Mouse (Mus musculus) midbrain, embryonic 13.5 days (tissue): ENCODE results near the gene Nck2. TPM values are rescaled to one million over a fixed set of nuclear protein-coding genes. Genes with fewer than 3 reads are reported as not detected.

Experiments
- ATAC-seq: fragments of 200-750 bp; cut with Nextera tagmentation; 2 replicates; pipeline ENCODE4 v1.8.0; 2017; ENCODE audit warnings: mild to moderate bottlenecking, moderate TSS enrichment, moderate library complexity
- H3K27ac ChIP-seq: fragments of 300-500 bp; sonication (generic); 2 replicates; pipeline ENCODE4 v1.5.1; 2015; ENCODE audit warnings: inconsistent platforms, mild to moderate bottlenecking, moderate library complexity
- H3K27me3 ChIP-seq: fragments of 300-500 bp; sonication (generic); 2 replicates; pipeline ENCODE4 v1.6.1; 2015; ENCODE audit warnings: mild to moderate bottlenecking, inconsistent platforms
- H3K36me3 ChIP-seq: fragments of 300-500 bp; sonication (generic); 2 replicates; pipeline ENCODE4 v1.6.1; 2015; ENCODE audit warnings: mild to moderate bottlenecking, inconsistent platforms
- H3K4me1 ChIP-seq: fragments of 300-500 bp; sonication (generic); replicated peaks from 2 replicates; pipeline ENCODE4 v1.6.1; 2015; ENCODE audit warnings: inconsistent platforms
- H3K4me2 ChIP-seq: fragments of 300-500 bp; sonication (generic); replicated peaks from 2 replicates; pipeline ENCODE4 v1.6.1; 2015; ENCODE audit warnings: moderate library complexity, mild to moderate bottlenecking, inconsistent platforms
- H3K4me3 ChIP-seq: fragments of 300-500 bp; sonication (generic); replicated peaks from 2 replicates; pipeline ENCODE4 v1.5.1; 2015; ENCODE audit warnings: mild to moderate bottlenecking, inconsistent platforms
- H3K9ac ChIP-seq: fragments of 300-500 bp; sonication (generic); replicated peaks from 2 replicates; pipeline ENCODE4 v1.6.1; 2015; ENCODE audit warnings: mild to moderate bottlenecking, inconsistent platforms
- H3K9me3 ChIP-seq: fragments of 300-500 bp; sonication (generic); 2 replicates; pipeline ENCODE4 v1.6.1; 2016; ENCODE audit warnings: mild to moderate bottlenecking, inconsistent platforms
- WGBS: fragments of 180-500 bp; shearing (Covaris S2); methylation state at CpG from one replicate; pipeline ENCODE4 v1.1.7; 2015; 5-methylcytosine and 5-hydroxymethylcytosine counted together
- polyA plus RNA-seq: library from polyadenylated mRNA; unstranded; fragments of >200 nt; fragmentation: Nextera tagmentation; extraction: Ambion mirVana; gene quantifications from 2 replicates; pipeline ENCODE4 v1.2.1, GENCODE M21; 2015

The Nck2 gene
- polyA plus RNA-seq, 1 experiment from 2014 or later: 35.4 TPM

DNA sequence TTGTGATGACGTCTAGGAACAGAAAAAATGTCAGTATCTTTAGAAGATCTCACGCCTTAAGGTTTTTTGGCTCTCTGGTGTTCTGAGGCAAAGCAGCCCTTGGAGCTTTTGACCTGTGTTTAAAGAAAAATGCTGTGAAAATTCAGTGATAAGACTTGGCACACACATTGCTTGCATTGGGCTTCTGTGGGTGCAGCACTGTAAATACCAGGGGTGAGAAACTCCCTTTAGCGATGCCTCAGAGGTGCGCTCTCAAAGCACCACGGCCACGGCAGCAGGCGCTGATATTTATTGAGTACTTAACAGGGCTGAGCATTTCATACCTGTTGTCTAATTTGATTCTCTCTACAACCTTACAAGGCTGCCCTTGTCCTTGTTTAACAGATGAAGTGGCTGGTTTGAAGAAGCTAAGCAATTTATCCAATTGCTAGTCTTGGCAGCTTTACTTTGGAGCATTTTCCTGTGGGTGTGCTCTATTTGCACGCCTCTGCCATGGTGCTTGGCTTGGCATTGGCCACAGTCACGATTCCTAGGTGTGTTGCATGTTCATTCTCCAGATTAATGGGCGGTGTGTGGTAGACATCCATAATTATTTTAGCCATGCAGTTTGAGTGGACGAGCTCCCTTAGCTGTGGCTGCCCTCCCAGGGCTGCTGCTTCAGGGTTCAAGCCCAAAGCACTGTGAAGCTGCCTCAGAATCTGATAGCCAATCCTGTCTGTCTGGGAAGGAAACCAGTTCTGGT, 19.7 kb downstream of the Nck2 start:
- 92% methylated on average over 11 of the region's 11 CpGs for WGBS
- ATAC-seq: no peak
- no peaks in the 10 kb centered on the region for H3K27me3 ChIP-seq
- no peak overlapping the region for H3K27ac ChIP-seq
- no peak overlapping the region for H3K9ac ChIP-seq
- no peak overlapping the region for H3K4me2 ChIP-seq
- peaks cover 18% of the 10 kb centered on the region; the same call in 1 of the 2 replicates for H3K4me1 ChIP-seq
- H3K36me3 ChIP-seq: no peaks in the 10 kb centered on the region
- no peaks in the 10 kb centered on the region for H3K9me3 ChIP-seq
- H3K4me3 ChIP-seq: no peak overlapping the region

DNA sequence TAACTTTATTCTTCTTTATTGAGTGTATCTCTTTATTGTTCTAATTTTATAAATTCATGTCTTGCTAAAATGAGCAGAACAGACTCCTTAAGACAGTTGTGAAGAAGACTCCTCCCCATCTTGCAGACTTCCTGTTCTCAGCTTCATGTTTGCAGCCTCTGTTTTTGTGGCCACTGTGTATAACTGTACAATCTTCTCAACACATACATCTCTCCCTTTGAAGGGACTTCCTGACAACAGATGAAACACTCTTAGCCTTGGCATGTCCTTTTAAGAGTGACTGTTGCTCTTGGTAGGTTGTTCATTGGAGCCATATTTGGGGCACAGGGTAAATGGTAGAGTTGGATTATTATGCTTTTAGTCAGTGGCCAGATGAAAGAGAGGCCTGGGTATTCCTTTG, 20.6 kb downstream of the Nck2 start:
- Histone ChIP-seq H3K4me1 (peaks cover 20% of the 10 kb centered on the region; the same call in 1 of the 2 replicates), H3K9me3 (no peaks in the 10 kb centered on the region), H3K36me3 (no peaks in the 10 kb centered on the region), H3K27me3 (no peaks in the 10 kb centered on the region), H3K9ac (no peak overlapping the region), H3K4me2 (no peak overlapping the region), H3K4me3 (no peak overlapping the region), H3K27ac (no peak overlapping the region)
- no peak for ATAC-seq

DNA sequence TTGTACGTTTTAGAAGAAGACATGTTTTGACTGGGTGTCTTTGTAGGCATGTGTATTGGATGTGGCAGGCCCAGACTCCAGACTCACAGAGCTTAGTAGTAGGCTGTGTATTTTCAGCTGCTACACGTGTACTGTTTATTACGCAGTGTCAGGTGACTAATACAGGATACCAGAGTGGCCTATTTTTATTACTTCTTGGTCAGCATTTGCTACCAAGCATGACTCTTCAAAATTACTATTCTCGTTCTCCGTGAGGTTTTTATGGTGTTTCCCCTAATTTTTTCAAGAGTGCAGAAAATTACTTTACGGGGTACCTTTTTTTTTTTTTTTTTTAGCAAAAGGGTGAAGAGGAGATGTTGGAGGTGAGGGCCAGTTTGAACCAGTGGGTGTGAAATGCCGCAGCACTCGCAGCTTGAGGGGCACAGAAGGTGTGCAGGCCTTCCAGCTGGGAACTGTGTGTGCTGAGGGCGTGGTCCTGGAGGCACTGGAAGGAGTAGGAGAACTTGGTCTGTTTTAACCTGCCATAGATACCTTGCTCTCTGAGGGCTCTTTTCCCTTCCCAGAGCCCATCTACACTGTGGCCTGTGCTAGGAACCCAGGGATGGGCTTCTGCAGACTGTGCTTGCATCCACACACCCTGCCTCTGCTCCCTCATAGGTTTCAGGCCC, 21.7 kb downstream of the Nck2 start:
- ATAC-seq: no peak

DNA sequence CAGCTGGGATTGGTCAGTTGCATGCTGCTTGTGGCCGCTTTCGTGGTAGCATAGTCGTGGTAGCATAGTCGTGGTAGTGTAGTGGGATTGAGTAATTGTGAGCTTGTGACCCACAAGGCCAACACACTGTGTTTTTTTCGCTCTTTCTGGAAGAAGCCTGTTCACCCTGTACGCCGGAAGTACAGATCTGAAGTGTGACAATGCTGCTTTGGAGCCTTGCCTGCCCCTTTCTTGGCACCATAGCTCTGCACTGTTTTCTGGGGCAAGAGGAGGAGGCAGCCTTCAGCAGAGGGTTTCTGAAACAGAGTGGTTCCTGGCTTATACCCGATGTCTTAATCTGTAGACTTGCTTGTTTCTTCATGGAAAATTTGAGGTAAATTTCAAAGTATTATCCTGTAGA, 23.3 kb downstream of the Nck2 start:
- Histone ChIP-seq H3K4me3 (no peak overlapping the region), H3K9ac (no peak overlapping the region), H3K36me3 (no peaks in the 10 kb centered on the region), H3K27me3 (no peaks in the 10 kb centered on the region), H3K9me3 (no peaks in the 10 kb centered on the region), H3K27ac (no peak overlapping the region), H3K4me1 (peaks cover 26% of the 10 kb centered on the region; the same call in 1 of the 2 replicates), H3K4me2 (no peak overlapping the region)
- WGBS: 95% methylated on average over 8 of the region's 8 CpGs
- no peak for ATAC-seq

More for the DNA sequence above, 21.7 kb downstream of the Nck2 start:
- Histone ChIP-seq H3K36me3 (no peaks in the 10 kb centered on the region), H3K27ac (no peak overlapping the region), H3K9ac (no peak overlapping the region), H3K27me3 (no peaks in the 10 kb centered on the region), H3K4me2 (no peak overlapping the region), H3K9me3 (no peaks in the 10 kb centered on the region), H3K4me1 (peaks cover 20% of the 10 kb centered on the region; the same call in 1 of the 2 replicates), H3K4me3 (no peak overlapping the region)
- WGBS: 94% methylated on average over 9 of the region's 9 CpGs

DNA sequence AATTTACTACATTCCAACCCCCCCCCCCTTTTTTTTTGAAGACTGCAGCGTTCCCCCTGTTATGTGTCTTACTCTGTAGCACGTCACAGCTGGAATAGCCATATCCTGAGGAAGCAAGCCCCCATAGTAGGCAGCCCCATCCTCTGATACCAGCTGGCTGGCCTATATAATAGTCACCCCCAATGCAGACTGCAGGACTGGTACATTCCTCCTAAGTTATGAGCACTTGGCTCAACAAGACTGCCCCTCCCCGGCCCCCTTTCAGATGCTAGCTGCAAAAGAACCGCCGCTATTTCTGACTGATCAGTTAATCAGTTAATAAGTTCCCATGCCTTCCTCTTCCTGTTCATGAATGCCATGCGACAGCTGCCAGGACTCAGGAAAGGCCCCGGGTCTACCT, 23.8 kb downstream of the Nck2 start:
- Histone ChIP-seq H3K9me3 (no peaks in the 10 kb centered on the region), H3K36me3 (no peaks in the 10 kb centered on the region), H3K27me3 (no peaks in the 10 kb centered on the region), H3K4me1 (peaks cover 26% of the 10 kb centered on the region; the same call in 1 of the 2 replicates), H3K4me2 (no peak overlapping the region), H3K9ac (no peak overlapping the region), H3K4me3 (no peak overlapping the region), H3K27ac (no peak overlapping the region)
- ATAC-seq: no peak
- 91% methylated on average over 7 of the region's 7 CpGs for WGBS

DNA sequence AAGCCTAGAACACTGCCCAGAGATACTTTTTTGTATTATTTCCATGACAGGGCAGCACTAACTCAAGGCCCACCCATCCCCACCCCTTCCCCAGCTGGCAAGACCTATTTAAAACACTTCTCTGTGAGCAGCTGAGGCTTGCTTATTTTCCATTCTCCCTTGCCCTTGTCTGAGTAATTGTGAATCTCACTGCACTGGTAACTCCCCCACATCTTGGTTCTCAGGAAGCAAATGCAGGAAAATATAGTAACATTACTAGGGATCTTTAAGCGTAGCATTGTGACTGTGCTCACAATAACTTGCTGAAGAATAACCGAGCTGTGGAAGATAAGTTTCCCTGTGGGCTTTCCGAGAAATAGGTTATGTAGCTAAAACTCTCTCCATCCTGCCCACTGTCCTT, 24.6 kb downstream of the Nck2 start:
- H3K27ac ChIP-seq: no peak overlapping the region
- H3K27me3 ChIP-seq: no peaks in the 10 kb centered on the region
- ATAC-seq: no peak
- no peaks in the 10 kb centered on the region for H3K36me3 ChIP-seq
- no peaks in the 10 kb centered on the region for H3K9me3 ChIP-seq
- no peak overlapping the region for H3K4me2 ChIP-seq
- peaks cover 27% of the 10 kb centered on the region for H3K4me1 ChIP-seq
- no peak overlapping the region for H3K4me3 ChIP-seq
- H3K9ac ChIP-seq: no peak overlapping the region
- 92% methylated on average over 3 of the region's 3 CpGs for WGBS

DNA sequence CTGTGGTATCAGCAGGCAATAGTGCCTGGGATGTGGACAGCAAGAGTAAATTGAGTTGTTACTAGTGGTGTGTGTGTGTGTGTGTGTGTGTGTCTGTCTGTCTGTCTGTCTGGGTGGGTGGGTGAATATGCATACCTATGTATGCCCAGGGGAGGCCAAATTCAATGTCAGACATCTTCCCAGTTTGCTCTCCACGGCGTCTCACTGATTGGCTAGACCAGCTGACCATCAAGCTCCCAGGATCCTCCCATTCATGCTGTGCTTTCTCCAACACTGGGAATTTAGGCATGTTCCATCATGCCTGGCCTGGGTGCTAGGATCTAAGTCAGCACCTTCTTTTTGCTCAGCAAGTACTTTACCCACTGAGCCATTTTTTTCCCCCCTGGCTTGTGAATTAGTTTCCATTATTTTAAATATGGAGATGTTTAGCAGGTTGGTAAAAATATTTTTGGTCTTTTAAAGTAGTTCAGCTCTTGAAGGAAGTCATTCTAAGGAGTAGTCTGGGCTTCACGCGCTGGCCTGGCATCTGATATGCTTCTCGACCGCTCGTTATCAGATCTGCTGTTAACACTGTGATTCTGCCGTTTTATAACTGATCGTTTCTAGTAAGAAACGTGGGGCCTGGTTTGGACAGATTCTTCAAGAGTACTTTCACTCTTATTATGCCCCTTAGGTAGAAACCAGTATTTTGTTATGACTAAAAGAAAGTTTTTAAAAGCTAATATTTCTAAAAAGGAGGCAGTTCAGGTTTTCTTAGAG, 26.2 kb downstream of the Nck2 start:
- H3K4me1 ChIP-seq: peaks cover 33% of the 10 kb centered on the region
- H3K4me3 ChIP-seq: no peak overlapping the region
- no peaks in the 10 kb centered on the region for H3K27me3 ChIP-seq
- H3K36me3 ChIP-seq: no peaks in the 10 kb centered on the region
- no peaks in the 10 kb centered on the region for H3K9me3 ChIP-seq
- no peak overlapping the region for H3K27ac ChIP-seq
- H3K4me2 ChIP-seq: no peak overlapping the region
- 95% methylated on average over 10 of the region's 10 CpGs for WGBS
- no peak overlapping the region for H3K9ac ChIP-seq
- no peak for ATAC-seq

DNA sequence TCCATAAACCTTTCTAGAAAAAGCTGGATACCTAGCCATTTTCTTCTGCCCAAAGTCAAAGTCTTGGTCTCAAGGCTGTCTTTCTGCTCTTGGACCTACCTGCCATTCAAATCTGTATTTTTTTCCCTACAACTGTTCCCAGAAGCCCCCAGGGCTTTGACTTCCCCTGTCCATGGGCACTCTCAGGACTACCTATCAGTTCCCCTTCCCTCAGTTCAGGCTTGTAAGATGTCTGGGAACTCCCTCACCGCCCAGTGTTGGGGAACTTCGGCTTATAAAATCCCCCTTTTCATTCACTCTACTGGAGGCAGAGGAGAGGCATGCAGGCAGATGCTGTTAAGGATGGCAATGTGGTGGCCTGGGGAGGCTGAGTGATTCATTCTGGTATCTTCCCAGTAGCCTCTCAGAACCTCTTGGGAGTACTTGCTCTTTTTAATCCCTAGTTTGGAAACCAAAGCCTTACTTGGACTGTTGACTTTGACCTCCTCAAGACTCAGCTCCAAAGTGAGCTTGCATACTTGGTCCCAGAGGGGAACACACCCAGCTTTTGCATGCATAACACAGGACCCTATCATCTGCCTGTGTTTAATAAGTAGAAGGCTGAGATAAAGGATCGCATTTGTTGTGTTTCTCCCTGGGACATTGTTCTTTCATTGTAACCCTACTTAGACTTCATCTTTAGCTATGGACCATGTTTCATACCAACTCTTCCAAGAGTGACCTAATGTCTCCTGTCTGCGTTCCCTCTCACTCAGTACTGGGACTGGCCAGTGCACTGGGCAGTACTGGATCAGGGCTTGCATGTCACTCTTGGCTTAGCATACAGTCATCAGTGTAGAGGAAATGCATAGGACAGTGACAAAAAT, 27.0 kb downstream of the Nck2 start:
- Histone ChIP-seq H3K27ac (no peak overlapping the region), H3K4me3 (no peak overlapping the region), H3K9me3 (no peaks in the 10 kb centered on the region), H3K27me3 (no peaks in the 10 kb centered on the region), H3K36me3 (no peaks in the 10 kb centered on the region), H3K9ac (no peak overlapping the region), H3K4me1 (peaks cover 35% of the 10 kb centered on the region), H3K4me2 (no peak overlapping the region)
- no peak for ATAC-seq
- WGBS: 80% methylated on average over 4 of the region's 4 CpGs

DNA sequence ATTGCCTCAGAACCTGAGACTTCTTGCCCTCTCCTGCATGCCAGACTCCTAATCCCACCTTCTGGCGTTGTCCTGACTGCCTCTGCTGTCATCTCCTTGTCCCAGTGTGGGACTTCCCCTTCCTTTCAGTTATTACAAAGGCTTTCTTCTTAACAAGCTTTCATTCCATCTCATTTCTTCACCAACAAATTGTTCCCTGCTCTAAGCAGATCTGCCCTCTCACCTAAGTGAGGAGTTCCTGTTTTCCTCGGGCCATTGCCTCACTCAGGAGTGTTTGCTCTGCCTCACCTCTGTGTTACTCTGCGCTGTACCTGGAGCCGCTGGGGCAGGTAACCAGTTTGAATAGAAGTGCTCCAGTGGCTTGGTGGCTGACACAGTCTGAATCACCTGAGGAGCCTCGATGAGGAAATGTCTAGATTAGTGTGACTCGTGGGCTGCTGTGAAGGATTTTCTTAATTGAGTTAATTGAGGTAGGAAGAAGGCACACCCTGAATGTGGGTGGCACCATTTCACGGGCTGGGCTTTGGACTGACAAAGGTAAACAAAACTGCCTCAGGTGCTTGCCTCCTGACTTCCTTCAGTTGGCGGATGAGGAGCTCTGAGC, 27.8 kb downstream of the Nck2 start:
- peaks cover 36% of the 10 kb centered on the region for H3K4me1 ChIP-seq
- H3K9me3 ChIP-seq: no peaks in the 10 kb centered on the region
- no peak overlapping the region for H3K4me3 ChIP-seq
- no peak for ATAC-seq
- 86% methylated on average over 8 of the region's 8 CpGs for WGBS
- no peak overlapping the region for H3K4me2 ChIP-seq
- H3K27ac ChIP-seq: no peak overlapping the region
- no peaks in the 10 kb centered on the region for H3K27me3 ChIP-seq
- no peaks in the 10 kb centered on the region for H3K36me3 ChIP-seq
- H3K9ac ChIP-seq: no peak overlapping the region

DNA sequence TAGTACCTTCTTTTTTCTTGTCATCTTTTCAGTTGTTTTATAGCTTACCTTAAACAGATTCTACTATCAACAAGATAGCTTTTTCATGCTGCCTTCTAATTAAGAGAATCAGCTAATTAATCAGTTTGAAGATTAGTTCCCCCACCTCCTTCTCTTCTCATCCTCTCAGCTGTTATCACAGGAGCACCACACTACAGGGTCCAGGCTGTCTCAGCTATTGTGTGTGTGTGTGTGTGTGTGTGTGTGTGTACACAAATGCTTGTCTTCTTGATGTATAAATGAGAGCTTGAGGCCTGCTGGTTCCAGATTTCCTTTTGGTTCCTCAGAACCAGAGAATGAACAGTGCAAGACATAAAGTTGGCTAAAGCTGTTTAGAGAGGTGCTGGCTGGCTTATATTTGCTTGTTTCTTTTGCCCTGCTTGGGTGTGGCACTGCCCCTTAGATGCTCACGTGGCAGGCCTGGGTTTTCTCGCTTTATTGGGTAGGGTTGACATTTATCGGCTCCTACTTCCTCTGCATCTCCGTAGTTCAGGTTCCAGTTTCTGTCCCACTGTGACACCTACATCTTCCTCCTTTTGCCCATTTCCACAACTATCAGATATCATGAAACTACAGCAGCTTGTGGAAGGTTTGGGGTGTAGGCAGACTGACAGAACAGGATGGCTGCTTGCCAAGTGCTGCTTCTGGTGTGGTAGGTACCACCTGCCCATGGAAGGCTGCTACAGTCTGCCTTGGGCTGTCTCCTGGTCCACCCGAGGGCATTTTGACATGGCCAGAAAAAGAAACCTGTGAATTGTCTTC, 29.6 kb downstream of the Nck2 start:
- H3K36me3 ChIP-seq: no peaks in the 10 kb centered on the region
- peaks cover 31% of the 10 kb centered on the region for H3K4me1 ChIP-seq
- no peak for ATAC-seq
- H3K27ac ChIP-seq: no peak overlapping the region; the same call in 1 of the 2 replicates
- 89% methylated on average over 5 of the region's 5 CpGs for WGBS
- no peak overlapping the region for H3K4me2 ChIP-seq
- no peaks in the 10 kb centered on the region for H3K27me3 ChIP-seq
- no peak overlapping the region for H3K4me3 ChIP-seq
- no peaks in the 10 kb centered on the region for H3K9me3 ChIP-seq
- no peak overlapping the region for H3K9ac ChIP-seq
